Mouse (Mus musculus): ENCODE data around the gene Ankrd39. TPM values are rescaled to one million over a fixed set of nuclear protein-coding genes. Genes with fewer than 3 reads are reported as not detected.

Ankrd39 gene
- polyA plus RNA-seq, 1 experiment from 2014 or later: 22.3 TPM

DNA sequence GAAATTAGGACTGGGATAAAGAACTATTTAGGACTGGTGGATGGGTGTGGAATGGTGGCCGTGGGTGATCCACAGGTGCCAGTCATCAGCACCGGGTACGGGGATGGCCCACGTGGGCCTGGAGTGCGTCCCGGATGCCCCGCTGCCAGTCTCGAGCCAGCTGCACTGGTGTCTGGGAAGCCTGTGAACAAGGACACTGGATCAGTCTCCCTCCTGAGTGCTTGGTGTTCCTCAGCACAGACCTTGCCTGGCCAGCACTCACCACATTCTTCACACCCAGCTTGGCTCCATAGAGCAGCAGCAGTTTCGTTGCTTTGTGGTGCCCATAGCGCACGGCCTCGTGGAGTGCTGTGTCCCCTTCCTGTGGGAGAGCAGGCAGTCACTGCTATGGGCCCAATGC lies 15.8 kb downstream of the Ankrd39 start:
- ATAC-seq (ENCODE audit: low FRiP score, low TSS enrichment): no peak
- H3K4me1 ChIP-seq (ENCODE audit: control insufficient read depth, insufficient read depth, low read length): no peaks in the 10 kb centered on the region
- 0 out of 2 replicates have a peak, but pooled peaks cover 2% of the 10 kb centered on the region for H3K36me3 ChIP-seq (ENCODE audit: control insufficient read depth, insufficient read depth, low read length)
- H3K4me2 ChIP-seq (ENCODE audit: low read length): no peak overlapping the region
- DNase-seq: no peak
- 95% methylated on average over 12 of the region's 12 CpGs for WGBS
- H3K9me3 ChIP-seq (ENCODE audit: control insufficient read depth, low read length): no peaks in the 10 kb centered on the region
- H3K4me3 ChIP-seq (replicated peaks; ENCODE audit: low read depth, low read length): no peak overlapping the region
- H3K27me3 ChIP-seq (ENCODE audit: control insufficient read depth, insufficient read depth, low read length): no peaks in the 10 kb centered on the region
- H3K9ac ChIP-seq (replicated peaks; ENCODE audit: low read length): no peak overlapping the region
- no peak overlapping the region for H3K27ac ChIP-seq (replicated peaks; ENCODE audit: low read depth, low read length)

DNA sequence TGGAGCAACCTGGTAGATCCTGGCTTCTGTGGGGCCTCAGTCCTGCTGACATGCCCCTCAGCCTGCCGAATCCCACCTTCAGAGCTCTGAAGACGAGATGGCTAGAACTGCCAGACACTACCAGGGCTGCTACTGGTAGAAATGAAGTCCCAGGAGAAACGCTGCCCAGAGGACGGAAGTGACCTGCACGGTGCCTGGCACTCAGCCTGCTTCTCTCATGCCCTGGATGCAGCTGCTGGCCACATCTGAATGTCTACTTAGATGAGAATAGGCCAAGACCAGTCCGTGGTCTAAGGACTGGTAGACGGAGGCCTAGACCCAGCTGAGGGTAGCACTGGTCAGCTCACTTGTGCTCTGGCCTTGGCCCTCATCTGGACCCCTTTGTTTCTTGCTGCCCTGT lies 16.3 kb downstream of the Ankrd39 start:
- ATAC-seq (ENCODE audit: low FRiP score, low TSS enrichment) (no peak), DNase-seq (no peak)
- no peaks in the 10 kb centered on the region for H3K27me3 ChIP-seq (ENCODE audit: control insufficient read depth, insufficient read depth, low read length)
- no peaks in the 10 kb centered on the region for H3K9me3 ChIP-seq (ENCODE audit: control insufficient read depth, low read length)
- no peak overlapping the region for H3K4me2 ChIP-seq (ENCODE audit: low read length)
- peaks cover 5% of the 10 kb centered on the region for H3K36me3 ChIP-seq (ENCODE audit: control insufficient read depth, insufficient read depth, low read length)
- no peak overlapping the region for H3K9ac ChIP-seq (replicated peaks; ENCODE audit: low read length)
- H3K4me3 ChIP-seq (replicated peaks; ENCODE audit: low read depth, low read length): no peak overlapping the region
- no peak overlapping the region for H3K27ac ChIP-seq (replicated peaks; ENCODE audit: low read depth, low read length)
- WGBS: 91% methylated on average over 7 of the region's 7 CpGs
- H3K4me1 ChIP-seq (ENCODE audit: control insufficient read depth, insufficient read depth, low read length): no peaks in the 10 kb centered on the region

DNA sequence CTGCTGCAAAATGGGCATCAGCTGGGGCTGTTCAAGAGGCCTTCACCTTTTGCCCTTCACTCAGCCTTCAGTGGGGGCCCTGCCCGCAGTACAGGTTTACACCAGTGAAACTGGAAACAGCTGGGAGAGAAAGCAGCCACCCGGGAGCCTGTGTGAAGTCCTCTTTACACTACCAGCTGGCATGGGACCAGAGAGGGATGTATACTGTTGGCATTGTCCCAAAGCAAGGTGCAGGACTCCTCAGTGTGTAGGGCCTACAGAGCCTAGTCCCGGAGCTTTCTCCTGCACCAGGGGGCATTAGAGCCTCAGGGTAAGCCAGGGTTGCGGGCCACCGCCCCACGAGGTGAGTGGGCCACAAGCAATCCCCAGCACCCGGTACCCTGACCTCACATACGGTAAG lies 16.8 kb downstream of the Ankrd39 start:
- DNase-seq: no peak
- Histone ChIP-seq H3K4me2 (ENCODE audit: low read length) (no peak overlapping the region), H3K4me3 (replicated peaks; ENCODE audit: low read depth, low read length) (no peak overlapping the region), H3K9ac (replicated peaks; ENCODE audit: low read length) (no peak overlapping the region), H3K4me1 (ENCODE audit: control insufficient read depth, insufficient read depth, low read length) (no peaks in the 10 kb centered on the region), H3K9me3 (ENCODE audit: control insufficient read depth, low read length) (no peaks in the 10 kb centered on the region), H3K36me3 (ENCODE audit: control insufficient read depth, insufficient read depth, low read length) (peaks cover 10% of the 10 kb centered on the region), H3K27me3 (ENCODE audit: control insufficient read depth, insufficient read depth, low read length) (no peaks in the 10 kb centered on the region), H3K27ac (replicated peaks; ENCODE audit: low read depth, low read length) (no peak overlapping the region)
- no peak for ATAC-seq (ENCODE audit: low FRiP score, low TSS enrichment)
- WGBS: 87% methylated on average over 8 of the region's 8 CpGs

DNA sequence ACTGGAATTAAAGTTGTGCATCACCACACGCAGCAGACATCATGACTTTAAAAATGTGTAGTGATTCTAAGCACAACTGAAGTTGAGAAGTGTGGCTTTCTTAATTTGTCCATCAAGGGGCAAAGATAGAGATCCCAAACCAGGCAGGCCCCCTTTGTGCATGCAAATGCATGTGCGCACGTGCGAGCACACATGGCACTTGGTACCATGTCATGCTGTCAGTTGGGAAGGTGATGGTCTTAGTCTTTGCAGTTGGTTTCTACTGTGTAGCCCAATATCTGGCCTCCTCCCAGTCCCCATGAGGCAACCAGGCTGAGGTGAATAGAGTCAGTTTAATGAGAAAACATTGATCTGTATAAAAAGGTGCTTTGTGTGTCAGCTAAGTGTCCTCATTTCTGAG lies 17.4 kb downstream of the Ankrd39 start:
- 98% methylated on average over 4 of the region's 4 CpGs for WGBS
- H3K4me1 ChIP-seq (ENCODE audit: control insufficient read depth, insufficient read depth, low read length): no peaks in the 10 kb centered on the region
- no peak overlapping the region for H3K27ac ChIP-seq (replicated peaks; ENCODE audit: low read depth, low read length)

DNA sequence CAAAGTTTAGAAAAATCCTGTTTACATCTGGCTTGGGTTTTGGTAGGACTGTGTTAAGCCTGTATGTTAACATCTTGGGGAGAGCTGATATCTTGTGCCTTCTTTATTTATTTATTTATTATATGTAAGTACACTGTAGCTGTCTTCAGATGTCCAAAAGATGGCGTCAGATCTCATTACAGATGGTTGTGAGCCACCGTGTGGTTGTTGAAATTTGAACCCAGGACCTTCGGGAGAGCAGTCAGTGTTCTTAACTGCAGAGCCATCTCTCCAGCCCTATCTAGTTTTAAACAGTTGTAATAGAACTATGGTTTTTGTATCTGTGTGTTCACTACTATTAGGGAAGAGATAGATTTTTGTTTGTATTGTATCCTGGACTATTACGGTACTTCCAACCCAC lies 18.0 kb downstream of the Ankrd39 start:
- no peak for ATAC-seq (ENCODE audit: low FRiP score, low TSS enrichment)

More for the DNA sequence above, 17.4 kb downstream of the Ankrd39 start:
- H3K36me3 ChIP-seq (ENCODE audit: control insufficient read depth, insufficient read depth, low read length): peaks cover 16% of the 10 kb centered on the region
- H3K4me3 ChIP-seq (replicated peaks; ENCODE audit: low read depth, low read length): no peak overlapping the region
- ATAC-seq (ENCODE audit: low FRiP score, low TSS enrichment) (no peak), DNase-seq (no peak)
- no peaks in the 10 kb centered on the region for H3K27me3 ChIP-seq (ENCODE audit: control insufficient read depth, insufficient read depth, low read length)
- no peak overlapping the region for H3K9ac ChIP-seq (replicated peaks; ENCODE audit: low read length)
- no peaks in the 10 kb centered on the region for H3K9me3 ChIP-seq (ENCODE audit: control insufficient read depth, low read length)
- no peak overlapping the region for H3K4me2 ChIP-seq (ENCODE audit: low read length)

DNA sequence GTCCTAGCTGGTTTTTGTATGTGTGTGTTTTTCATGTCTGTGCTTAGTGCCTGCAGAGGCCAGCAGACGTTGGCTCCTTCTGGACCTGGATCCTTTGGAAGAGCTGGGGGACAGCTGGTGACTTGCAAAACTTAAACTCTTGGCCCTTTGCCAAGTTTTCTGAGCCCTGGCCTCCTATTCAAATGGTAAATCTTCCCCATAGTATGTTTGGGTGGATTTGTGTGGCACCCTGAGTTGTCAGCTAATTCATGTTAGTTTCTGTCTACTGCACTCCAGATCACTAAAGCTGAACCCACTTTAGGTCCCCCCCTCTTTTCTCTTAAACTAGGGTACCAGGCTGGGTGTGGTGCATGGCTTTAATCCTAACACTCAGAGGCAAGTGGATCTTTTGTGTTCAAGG lies 18.9 kb downstream of the Ankrd39 start:
- peak overlapping the region; percentile 66 for H3K27ac ChIP-seq (replicated peaks; ENCODE audit: low read depth, low read length)

More for the DNA sequence above, 18.0 kb downstream of the Ankrd39 start:
- Histone ChIP-seq H3K36me3 (ENCODE audit: control insufficient read depth, insufficient read depth, low read length) (peaks cover 22% of the 10 kb centered on the region), H3K4me2 (ENCODE audit: low read length) (no peak overlapping the region), H3K4me3 (replicated peaks; ENCODE audit: low read depth, low read length) (no peak overlapping the region), H3K4me1 (ENCODE audit: control insufficient read depth, insufficient read depth, low read length) (no peaks in the 10 kb centered on the region), H3K9me3 (ENCODE audit: control insufficient read depth, low read length) (no peaks in the 10 kb centered on the region), H3K9ac (replicated peaks; ENCODE audit: low read length) (no peak overlapping the region), H3K27ac (replicated peaks; ENCODE audit: low read depth, low read length) (no peak overlapping the region), H3K27me3 (ENCODE audit: control insufficient read depth, insufficient read depth, low read length) (no peaks in the 10 kb centered on the region)
- WGBS: 92% methylated on average over 4 of the region's 4 CpGs
- no peak for DNase-seq

DNA sequence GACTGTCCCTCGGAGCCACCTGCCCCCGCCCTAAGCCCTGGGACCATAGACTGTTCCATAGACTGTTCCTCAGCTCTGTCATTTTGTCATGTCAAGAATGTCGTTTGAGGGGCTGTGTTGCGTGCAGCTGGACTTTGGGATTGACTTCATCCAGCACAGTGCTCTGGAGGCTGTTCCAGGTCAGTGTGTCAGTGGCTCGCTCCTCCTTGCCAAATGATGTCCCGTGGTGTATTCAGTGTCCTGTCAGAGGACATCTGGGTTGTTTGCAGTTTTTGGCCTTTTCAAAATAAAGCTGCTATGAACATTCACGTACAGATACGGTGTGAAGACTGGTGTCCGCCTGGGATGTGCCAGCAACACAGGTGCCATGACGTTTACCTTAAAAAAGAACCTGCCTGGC lies 20.3 kb downstream of the Ankrd39 start:
- H3K9ac ChIP-seq (replicated peaks; ENCODE audit: low read length): no peak overlapping the region
- no peak overlapping the region for H3K4me2 ChIP-seq (ENCODE audit: low read length)
- DNase-seq: no peak
- no peak overlapping the region for H3K4me3 ChIP-seq (replicated peaks; ENCODE audit: low read depth, low read length)
- H3K27me3 ChIP-seq (ENCODE audit: control insufficient read depth, insufficient read depth, low read length): no peaks in the 10 kb centered on the region
- H3K4me1 ChIP-seq (ENCODE audit: control insufficient read depth, insufficient read depth, low read length): no peaks in the 10 kb centered on the region
- no peaks in the 10 kb centered on the region for H3K9me3 ChIP-seq (ENCODE audit: control insufficient read depth, low read length)
- H3K36me3 ChIP-seq (ENCODE audit: control insufficient read depth, insufficient read depth, low read length): peaks cover 43% of the 10 kb centered on the region
- no peak overlapping the region for H3K27ac ChIP-seq (replicated peaks; ENCODE audit: low read depth, low read length)
- ATAC-seq (ENCODE audit: low FRiP score, low TSS enrichment): no peak
- 91% methylated on average over 10 of the region's 10 CpGs for WGBS

More for the DNA sequence above, 18.9 kb downstream of the Ankrd39 start:
- H3K4me3 ChIP-seq (replicated peaks; ENCODE audit: low read depth, low read length): no peak overlapping the region
- no peaks in the 10 kb centered on the region for H3K27me3 ChIP-seq (ENCODE audit: control insufficient read depth, insufficient read depth, low read length)
- DNase-seq (peak; percentile 84), ATAC-seq (ENCODE audit: low FRiP score, low TSS enrichment) (peak; percentile 42; the same call in 1 of the 2 replicates)
- no peak overlapping the region for H3K4me2 ChIP-seq (ENCODE audit: low read length)
- no peak overlapping the region for H3K9ac ChIP-seq (replicated peaks; ENCODE audit: low read length)
- no peaks in the 10 kb centered on the region for H3K9me3 ChIP-seq (ENCODE audit: control insufficient read depth, low read length)
- H3K36me3 ChIP-seq (ENCODE audit: control insufficient read depth, insufficient read depth, low read length): peaks cover 31% of the 10 kb centered on the region
- H3K4me1 ChIP-seq (ENCODE audit: control insufficient read depth, insufficient read depth, low read length): no peaks in the 10 kb centered on the region
- WGBS: 3% methylated on average over 1 of the region's 1 CpGs

DNA sequence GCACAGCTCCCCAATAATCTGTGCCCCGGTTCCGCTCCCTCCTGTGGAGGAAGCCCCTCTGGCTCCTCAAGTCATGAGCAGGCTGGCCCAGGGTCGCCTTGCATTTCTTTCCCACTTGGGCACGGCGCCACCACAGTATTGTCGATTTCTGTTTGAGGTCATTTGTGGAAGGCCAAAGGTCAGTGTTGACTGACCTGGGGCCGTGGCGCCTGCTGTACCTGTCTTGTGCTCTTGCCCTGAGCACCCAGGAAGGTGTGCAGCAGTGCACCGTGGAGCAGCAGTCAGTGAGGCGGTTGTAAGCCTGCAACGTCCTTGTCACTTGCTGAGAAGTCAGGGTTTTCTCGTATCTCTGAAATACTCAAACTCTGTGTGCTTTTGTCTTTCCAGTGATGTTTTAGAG lies 21.5 kb downstream of the Ankrd39 start:
- Histone ChIP-seq H3K9me3 (ENCODE audit: control insufficient read depth, low read length) (no peaks in the 10 kb centered on the region), H3K9ac (replicated peaks; ENCODE audit: low read length) (no peak overlapping the region), H3K36me3 (ENCODE audit: control insufficient read depth, insufficient read depth, low read length) (peaks cover 53% of the 10 kb centered on the region), H3K4me1 (ENCODE audit: control insufficient read depth, insufficient read depth, low read length) (no peaks in the 10 kb centered on the region), H3K27me3 (ENCODE audit: control insufficient read depth, insufficient read depth, low read length) (no peaks in the 10 kb centered on the region), H3K4me2 (ENCODE audit: low read length) (no peak overlapping the region), H3K27ac (replicated peaks; ENCODE audit: low read depth, low read length) (no peak overlapping the region), H3K4me3 (replicated peaks; ENCODE audit: low read depth, low read length) (no peak overlapping the region)
- no peak for DNase-seq
- WGBS: 95% methylated on average over 12 of the region's 12 CpGs
- ATAC-seq (ENCODE audit: low FRiP score, low TSS enrichment): no peak

DNA sequence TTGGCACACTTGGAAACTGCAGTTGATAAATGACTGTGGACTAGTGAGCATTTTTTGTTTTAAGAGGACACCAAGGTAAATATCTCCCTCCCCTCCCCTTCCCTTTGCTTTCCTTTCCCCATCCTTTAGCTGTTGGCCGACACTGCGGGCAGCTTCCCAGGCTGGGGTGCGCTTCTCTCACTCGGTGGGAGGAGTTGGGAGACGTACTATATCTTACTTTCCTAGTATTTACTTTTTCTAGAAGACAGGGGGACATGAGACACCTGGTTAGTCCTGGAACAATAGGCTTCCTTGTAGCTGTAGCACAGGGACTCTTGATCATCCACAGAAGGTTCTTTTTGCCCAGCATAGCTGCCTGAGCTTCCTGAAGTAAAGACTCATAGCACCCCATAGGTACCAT lies 23.2 kb downstream of the Ankrd39 start:
- ATAC-seq (ENCODE audit: low FRiP score, low TSS enrichment) (no peak), DNase-seq (no peak)
- H3K4me1 ChIP-seq (ENCODE audit: control insufficient read depth, insufficient read depth, low read length): no peaks in the 10 kb centered on the region
- H3K4me3 ChIP-seq (replicated peaks; ENCODE audit: low read depth, low read length): no peak overlapping the region
- H3K36me3 ChIP-seq (ENCODE audit: control insufficient read depth, insufficient read depth, low read length): peaks cover 70% of the 10 kb centered on the region
- H3K9ac ChIP-seq (replicated peaks; ENCODE audit: low read length): no peak overlapping the region
- H3K27me3 ChIP-seq (ENCODE audit: control insufficient read depth, insufficient read depth, low read length): no peaks in the 10 kb centered on the region
- no peak overlapping the region for H3K4me2 ChIP-seq (ENCODE audit: low read length)
- H3K9me3 ChIP-seq (ENCODE audit: control insufficient read depth, low read length): no peaks in the 10 kb centered on the region
- H3K27ac ChIP-seq (replicated peaks; ENCODE audit: low read depth, low read length): peak overlapping the region; percentile 67; the same call in 1 of the 2 replicates
- WGBS: 95% methylated on average over 5 of the region's 5 CpGs
